24 mouse cellular contexts compared by ENCODE assay signal in genomic region chr10:76247960-76248646, GRCm38 (mm10). TPM values are rescaled to one million over a fixed set of nuclear protein-coding genes. Genes with fewer than 3 reads are reported as not detected.
A peak's percentile ranks its signal among the peaks of the same experiment; 100 is the strongest.
DNase-seq lines count a peak whose midpoint lies in the region; ATAC-seq and TF ChIP-seq lines count a peak whose summit lies in the region.
"Had no signal": no experiment of that assay in that cellular context is flagged by ENCODE, and none has a peak within 500 bp of the region (broad histone marks: within the 10 kb centered on the region; RNA-seq: fewer than 3 reads in every experiment).

No protein-coding gene starts in this region.

- intact Hi-C loops in left cerebral cortex, postnatal 10 days (cut with DNase I) = no loop called here

- no peak for ATAC-seq in hindbrain, embryonic 16.5 days
- peak; percentile 48 for ATAC-seq in embryonic facial prominence, embryonic 14.5 days (ENCODE audit: low read depth)
- ATAC-seq: forebrain, embryonic 16.5 days; Patski had no signal

- H3K4me3 ChIP-seq in hindbrain, embryonic 10.5 days = no peak overlapping the region
- no peak overlapping the region for H3K4me3 ChIP-seq in hindbrain, embryonic 16.5 days (ENCODE audit: low read length)
- no peak overlapping the region for H3K4me3 ChIP-seq in C2C12 (ENCODE audit: insufficient read depth, poor library complexity, severe bottlenecking)
- H3K4me3 ChIP-seq in embryonic facial prominence, embryonic 14.5 days (ENCODE audit: low read depth, low read length) = no peak overlapping the region
- H3K4me3 ChIP-seq: neural tube, embryonic 13.5 days had no signal

- peak overlapping the region; percentile 81 for H3K27ac ChIP-seq in hindbrain, embryonic 10.5 days
- no peak overlapping the region for H3K27ac ChIP-seq in hindbrain, embryonic 16.5 days (ENCODE audit: low read depth, low read length)
- peak overlapping the region; percentile 64 for H3K27ac ChIP-seq in embryonic facial prominence, embryonic 14.5 days (replicated peaks; ENCODE audit: low read depth, low read length)
- H3K27ac ChIP-seq: kidney, postnatal 0 days; neural tube, embryonic 13.5 days had no signal

- peak overlapping the region; percentile 32 for H3ac ChIP-seq in C2C12 (ENCODE audit: control insufficient read depth, insufficient read length, low read depth)

- H3K79me3 ChIP-seq in C2C12 (ENCODE audit: low read depth) = no peaks in the 10 kb centered on the region

- no peak overlapping the region for H3K9ac ChIP-seq in hindbrain, embryonic 16.5 days (ENCODE audit: low read depth, low read length)
- no peak overlapping the region for H3K9ac ChIP-seq in embryonic facial prominence, embryonic 14.5 days (ENCODE audit: low read depth, low read length)
- H3K9ac ChIP-seq: neural tube, embryonic 13.5 days had no signal

- no peaks in the 10 kb centered on the region for H3K27me3 ChIP-seq in hindbrain, embryonic 10.5 days (ENCODE audit: insufficient read depth, poor library complexity, severe bottlenecking)
- H3K27me3 ChIP-seq in hindbrain, embryonic 16.5 days (replicated peaks; ENCODE audit: control insufficient read depth, insufficient read depth, low read length) = no peaks in the 10 kb centered on the region
- H3K27me3 ChIP-seq in C2C12 (ENCODE audit: control insufficient read depth, insufficient read depth, insufficient read length) = no peaks in the 10 kb centered on the region
- no peaks in the 10 kb centered on the region for H3K27me3 ChIP-seq in embryonic facial prominence, embryonic 14.5 days (replicated peaks; ENCODE audit: control insufficient read depth, insufficient read depth, low read length)
- H3K27me3 ChIP-seq: neural tube, embryonic 13.5 days; Patski had no signal

- TF ChIP-seq CTCF in C2C12 (IDR thresholded peaks at IDR 0.05; ENCODE audit: control insufficient read depth, insufficient read depth, insufficient read length) = no peak

- H3K79me2 ChIP-seq in C2C12 (ENCODE audit: control insufficient read depth, insufficient read depth) = no peaks in the 10 kb centered on the region

- H3K4me1 ChIP-seq in hindbrain, embryonic 10.5 days (replicated peaks) = peaks cover 29% of the 10 kb centered on the region
- peaks cover 3% of the 10 kb centered on the region for H3K4me1 ChIP-seq in hindbrain, embryonic 16.5 days (ENCODE audit: control insufficient read depth, insufficient read depth, low read depth, low read length)
- peaks cover 12% of the 10 kb centered on the region; the same call in 1 of the 2 replicates for H3K4me1 ChIP-seq in embryonic facial prominence, embryonic 14.5 days (ENCODE audit: control insufficient read depth, insufficient read depth, low read length)

- H3K9me3 ChIP-seq in hindbrain, embryonic 10.5 days = no peaks in the 10 kb centered on the region
- no peaks in the 10 kb centered on the region for H3K9me3 ChIP-seq in hindbrain, embryonic 16.5 days (ENCODE audit: control insufficient read depth, low read length)
- no peaks in the 10 kb centered on the region for H3K9me3 ChIP-seq in embryonic facial prominence, embryonic 14.5 days (ENCODE audit: control insufficient read depth, low read length)
- H3K9me3 ChIP-seq: neural tube, embryonic 13.5 days had no signal

- H3K4me2 ChIP-seq in hindbrain, embryonic 16.5 days (ENCODE audit: low read length) = no peak overlapping the region
- no peak overlapping the region; the same call in 1 of the 2 replicates for H3K4me2 ChIP-seq in embryonic facial prominence, embryonic 14.5 days (ENCODE audit: low read depth, low read length)
- H3K4me2 ChIP-seq: neural tube, embryonic 13.5 days had no signal

- H3K36me3 ChIP-seq in hindbrain, embryonic 10.5 days = no peaks in the 10 kb centered on the region
- no peaks in the 10 kb centered on the region for H3K36me3 ChIP-seq in hindbrain, embryonic 16.5 days (ENCODE audit: control insufficient read depth, insufficient read depth, low read length)
- H3K36me3 ChIP-seq in C2C12 (ENCODE audit: control insufficient read depth, insufficient read depth) = no peaks in the 10 kb centered on the region
- no peaks in the 10 kb centered on the region for H3K36me3 ChIP-seq in embryonic facial prominence, embryonic 14.5 days (ENCODE audit: control insufficient read depth, insufficient read depth, low read length)
- H3K36me3 ChIP-seq: neural tube, embryonic 13.5 days had no signal

- peak; percentile 44 for DNase-seq in hindbrain, embryonic 10.5 days (ENCODE audit: low spot score)
- DNase-seq in Muller cell, postnatal 12 days (ENCODE audit: inconsistent ontology term) = peak; percentile 92
- DNase-seq in embryonic facial prominence, embryonic 14.5 days (ENCODE audit: low spot score) = peak; percentile 56
- DNase-seq in gastrocnemius, adult 18-20 months (ENCODE audit: low spot score) = no peak
- no peak for DNase-seq in cerebellum, adult 8-10 months
- DNase-seq in left cerebral cortex, postnatal 10 days (ENCODE audit: extremely low spot score in 1 of 2, low spot score in 2 of 2) = no peak
- DNase-seq: adrenal gland, postnatal 14 days; cerebellum, adult 11 months; cerebellum, postnatal 25 days; gastrocnemius, postnatal 36 days; kidney, adult 11 months; left cerebral cortex, postnatal 4 days; lung, adult 18-20 months; lung, postnatal 14 days; right cerebral cortex, postnatal 14 days; thymus, adult 18-20 months; thymus, postnatal 4 days had no signal

- 38% methylated on average over 21 of the region's 21 CpGs for WGBS in hindbrain, embryonic 10.5 days
- 27% methylated on average over 21 of the region's 21 CpGs for WGBS in hindbrain, embryonic 16.5 days
- 37% methylated on average over 21 of the region's 21 CpGs for WGBS in embryonic facial prominence, embryonic 14.5 days

TF ChIP-seq in C2C12, 6 proteins besides CTCF, POLR2A, EP300 and RAD21:
- no peak for TF ChIP-seq USF1 (IDR thresholded peaks at IDR 0.05; ENCODE audit: low read depth)

RNA-seq across cellular contexts. Expression of gene S100b, which starts 5.5 kb away (rescaled TPM):
- not detected in 2 replicates for polyA plus RNA-seq in hindbrain, embryonic 10.5 days (2016; fragmentation: Nextera tagmentation; extraction: Ambion mirVana)
- polyA plus RNA-seq in hindbrain, embryonic 16.5 days (2015; fragmentation: Nextera tagmentation; extraction: Ambion mirVana) = 6.2 and 7.9 TPM in 2 replicates
- polyA plus RNA-seq in C2C12 (2012; fragmentation: generic; extraction: Trizol) = 0.13 TPM
- polyA plus RNA-seq in embryonic facial prominence, embryonic 14.5 days (2014; fragmentation: Nextera tagmentation; extraction: Ambion mirVana) = 12.9 and 14.6 TPM in 2 replicates
- 1 to 10 TPM; 1.2 to 3.5 TPM for total RNA-seq in gastrocnemius, adult 18-20 months (2021)
- total RNA-seq in left cerebral cortex, postnatal 10 days (2021) = 10 to 100 TPM; 39.4 to 46.9 TPM
- polyA plus RNA-seq: liver, adult 2 months had no signal

RNA-seq across cellular contexts. Expression of gene Prmt2, which starts 10.4 kb away (rescaled TPM):
- 80.1 and 97.5 TPM in 2 replicates for polyA plus RNA-seq in hindbrain, embryonic 10.5 days (2016; fragmentation: Nextera tagmentation; extraction: Ambion mirVana)
- 364 and 368 TPM in 2 replicates for polyA plus RNA-seq in hindbrain, embryonic 16.5 days (2015; fragmentation: Nextera tagmentation; extraction: Ambion mirVana)
- polyA plus RNA-seq in C2C12 (2012; fragmentation: generic; extraction: Trizol) = 50.2 TPM
- 68.7 and 71.5 TPM in 2 replicates for polyA plus RNA-seq in embryonic facial prominence, embryonic 14.5 days (2014; fragmentation: Nextera tagmentation; extraction: Ambion mirVana)
- total RNA-seq in gastrocnemius, adult 18-20 months (2021) = 1 to 10 TPM; 2.7 to 4.2 TPM
- total RNA-seq in left cerebral cortex, postnatal 10 days (2021) = 10 to 100 TPM; 74.7 to 79.4 TPM

Comparison
In these comparisons a context has a peak if more than half of its experiments do, and no peak if none do; other contexts are left out.
1. DNase-seq: peak in hindbrain, embryonic 10.5 days (single experiment), Muller cell, postnatal 12 days (single experiment) and embryonic facial prominence, embryonic 14.5 days (single experiment); none in gastrocnemius, adult 18-20 months (single experiment), cerebellum, adult 8-10 months (single experiment) and left cerebral cortex, postnatal 10 days (0 of 2).